Mouse (Mus musculus): ENCODE results near the gene Rere.

Rere gene

GRCm38 (mm10) chr4:150441931-150442330 is 160.5 kb downstream of the Rere start:
- no peak for DNase-seq

DNA sequence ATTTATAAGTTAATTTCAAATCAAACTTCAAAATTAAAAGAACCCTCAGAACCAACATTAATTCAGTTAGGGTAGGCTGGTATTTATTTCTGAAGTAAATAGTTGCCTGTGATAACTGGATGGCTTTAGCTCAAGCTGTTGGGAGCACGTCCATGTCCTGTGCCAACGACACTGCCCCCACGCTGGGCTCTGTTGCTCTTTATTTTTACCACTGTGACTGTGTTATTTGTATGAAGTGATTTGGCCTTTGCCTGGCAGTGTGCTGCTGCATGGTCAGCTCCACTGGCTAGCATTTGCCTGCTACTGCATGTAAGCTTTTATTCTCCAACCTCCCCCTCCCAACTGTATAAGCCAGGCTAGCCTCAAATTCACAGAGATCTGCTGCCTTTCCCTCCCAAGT is 162.6 kb downstream of the Rere start:
- DNase-seq: peak; percentile 52

GRCm38 (mm10) chr4:150446617-150447016 is 165.2 kb downstream of the Rere start:
- DNase-seq: no peak

- DNase-seq: no peak
These were observed 166.1 kb downstream of the Rere start for GRCm38 (mm10) chr4:150447517-150447916.

DNA sequence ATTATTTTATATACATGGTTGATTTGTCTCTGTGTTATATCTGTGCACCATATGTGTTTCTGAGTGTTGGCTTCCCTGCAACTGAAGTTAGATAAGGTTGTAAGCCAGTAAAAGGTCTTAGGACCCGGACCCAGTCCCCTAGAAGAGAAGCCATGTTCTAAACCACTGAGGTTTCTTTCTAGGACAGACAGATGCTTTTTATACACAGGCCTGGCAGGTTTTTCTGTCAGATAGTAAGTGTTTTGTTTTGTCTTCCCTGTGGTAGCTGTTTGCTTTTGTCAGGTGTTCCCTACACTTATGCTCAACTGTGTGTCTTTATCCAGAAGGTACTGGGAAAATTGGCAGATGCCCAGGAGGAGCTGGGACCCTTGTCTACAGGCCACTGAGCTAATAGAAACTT is 167.0 kb downstream of the Rere start:
- DNase-seq: no peak

DNA sequence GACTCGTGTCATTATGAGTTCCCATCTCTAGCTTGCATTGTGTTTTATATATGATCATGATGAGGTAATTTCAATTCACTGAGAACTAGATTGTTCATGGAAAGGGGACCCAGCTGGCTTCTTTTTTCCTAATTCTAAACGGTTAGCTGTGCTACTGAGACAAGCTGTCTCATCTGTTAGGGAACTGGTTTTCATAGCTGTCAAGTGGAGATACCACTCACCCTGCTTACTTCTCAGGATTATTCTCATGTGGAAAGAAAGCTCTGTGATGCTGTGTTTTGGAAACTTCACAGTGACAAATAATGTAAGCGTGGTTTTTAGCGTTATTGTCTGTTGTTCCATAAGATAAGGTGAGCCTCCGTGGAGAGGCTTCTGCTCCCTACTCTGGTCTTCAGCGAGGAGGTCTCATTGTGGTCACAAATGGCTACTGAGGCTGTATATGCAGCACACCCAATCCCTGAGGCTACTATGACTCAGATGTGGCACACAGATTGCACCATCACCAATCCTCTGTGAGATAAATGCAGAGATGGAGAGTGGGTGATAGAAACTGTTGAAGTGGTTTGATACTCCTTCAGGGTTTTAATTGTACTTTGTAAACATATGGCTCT is 168.7 kb downstream of the Rere start:
- no peak for DNase-seq

GRCm38 (mm10) chr4:150452155-150452847 is 170.9 kb downstream of the Rere start:
- DNase-seq: no peak

GRCm38 (mm10) chr4:150454571-150455306 is 173.3 kb downstream of the Rere start:
- no peak for DNase-seq

GRCm38 (mm10) chr4:150455750-150456149 is 174.3 kb downstream of the Rere start:
- DNase-seq: no peak

DNA sequence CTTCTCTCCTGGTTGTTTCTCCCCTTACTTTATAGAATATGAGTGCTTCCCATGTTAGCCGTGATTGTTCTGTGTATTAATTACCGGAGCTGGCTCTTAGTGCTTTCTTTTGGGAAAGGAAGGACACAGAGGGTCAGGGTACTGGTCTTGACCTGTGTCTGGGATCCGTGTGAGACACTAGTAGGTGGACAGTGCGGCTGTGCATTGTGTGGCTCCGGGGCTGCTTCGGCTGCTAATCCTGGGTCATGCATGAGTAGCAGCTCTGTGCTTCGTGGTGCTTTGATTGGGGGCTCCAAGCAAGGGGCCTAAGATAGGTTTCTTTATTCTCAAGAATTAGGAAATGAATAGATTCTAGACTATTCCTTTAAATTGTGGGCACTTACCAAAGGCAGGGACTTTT is 175.0 kb downstream of the Rere start:
- DNase-seq: no peak

- DNase-seq: no peak
These were observed 175.4 kb downstream of the Rere start for GRCm38 (mm10) chr4:150456886-150457285.

- no peak for DNase-seq
These were observed 175.9 kb downstream of the Rere start for GRCm38 (mm10) chr4:150457353-150457752.

GRCm38 (mm10) chr4:150457771-150458170 is 176.3 kb downstream of the Rere start:
- DNase-seq: no peak

- DNase-seq: no peak
These were observed 177.8 kb downstream of the Rere start for GRCm38 (mm10) chr4:150459022-150459794.

DNA sequence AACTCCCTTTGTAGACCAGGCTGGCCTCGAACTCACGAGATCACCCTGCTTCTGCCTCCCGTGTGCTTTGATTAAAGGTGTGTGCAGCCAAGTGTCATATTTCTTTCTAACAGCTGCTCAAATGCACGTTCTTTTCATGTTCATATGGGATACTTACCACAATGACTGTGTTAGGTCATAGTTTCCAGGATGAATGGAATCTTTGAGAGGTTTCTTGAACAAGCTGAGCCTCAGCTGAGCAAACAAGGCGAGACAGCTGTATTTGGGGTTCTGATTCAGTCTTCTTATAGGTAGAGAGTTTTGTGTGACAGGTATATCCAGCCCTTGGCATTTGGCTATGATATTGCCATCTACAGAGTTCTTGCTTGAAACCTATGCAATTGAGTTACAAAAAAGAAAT is 179.0 kb downstream of the Rere start:
- DNase-seq: no peak

- DNase-seq: no peak
These were observed 179.6 kb downstream of the Rere start for GRCm38 (mm10) chr4:150461011-150461410.

- DNase-seq: no peak
These were observed 180.2 kb downstream of the Rere start for GRCm38 (mm10) chr4:150461427-150462189.

DNA sequence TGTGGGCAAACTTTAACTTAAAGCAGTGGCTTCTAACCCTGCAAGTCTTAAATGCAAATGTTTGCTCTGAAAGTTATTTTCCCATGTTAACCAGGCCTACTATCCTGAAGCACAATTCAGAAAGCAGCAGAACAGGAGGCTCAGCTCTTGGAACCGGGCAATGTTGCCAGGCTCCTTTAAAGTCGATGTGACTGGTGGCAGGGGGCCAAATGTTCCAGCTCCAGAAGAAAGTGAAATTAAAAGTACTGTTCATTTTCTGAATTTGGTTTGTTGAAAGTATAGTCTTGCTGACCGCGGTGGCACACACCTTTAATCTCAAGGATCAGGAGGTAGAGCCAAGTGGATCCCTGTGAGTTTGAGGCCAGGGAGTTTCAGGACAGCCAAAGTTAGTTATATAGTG is 180.9 kb downstream of the Rere start:
- peak; percentile 52 for DNase-seq

GRCm38 (mm10) chr4:150465759-150466158 is 184.3 kb downstream of the Rere start:
- DNase-seq: peak; percentile 64

GRCm38 (mm10) chr4:150469274-150469673 is 187.8 kb downstream of the Rere start:
- no peak for DNase-seq

GRCm38 (mm10) chr4:150470674-150471328 is 189.4 kb downstream of the Rere start:
- no peak for DNase-seq

Measured in cerebellum, adult 11-12 months (tissue).